Mouse (Mus musculus): ENCODE measurements around the gene Chst1.

Gene Chst1

DNA sequence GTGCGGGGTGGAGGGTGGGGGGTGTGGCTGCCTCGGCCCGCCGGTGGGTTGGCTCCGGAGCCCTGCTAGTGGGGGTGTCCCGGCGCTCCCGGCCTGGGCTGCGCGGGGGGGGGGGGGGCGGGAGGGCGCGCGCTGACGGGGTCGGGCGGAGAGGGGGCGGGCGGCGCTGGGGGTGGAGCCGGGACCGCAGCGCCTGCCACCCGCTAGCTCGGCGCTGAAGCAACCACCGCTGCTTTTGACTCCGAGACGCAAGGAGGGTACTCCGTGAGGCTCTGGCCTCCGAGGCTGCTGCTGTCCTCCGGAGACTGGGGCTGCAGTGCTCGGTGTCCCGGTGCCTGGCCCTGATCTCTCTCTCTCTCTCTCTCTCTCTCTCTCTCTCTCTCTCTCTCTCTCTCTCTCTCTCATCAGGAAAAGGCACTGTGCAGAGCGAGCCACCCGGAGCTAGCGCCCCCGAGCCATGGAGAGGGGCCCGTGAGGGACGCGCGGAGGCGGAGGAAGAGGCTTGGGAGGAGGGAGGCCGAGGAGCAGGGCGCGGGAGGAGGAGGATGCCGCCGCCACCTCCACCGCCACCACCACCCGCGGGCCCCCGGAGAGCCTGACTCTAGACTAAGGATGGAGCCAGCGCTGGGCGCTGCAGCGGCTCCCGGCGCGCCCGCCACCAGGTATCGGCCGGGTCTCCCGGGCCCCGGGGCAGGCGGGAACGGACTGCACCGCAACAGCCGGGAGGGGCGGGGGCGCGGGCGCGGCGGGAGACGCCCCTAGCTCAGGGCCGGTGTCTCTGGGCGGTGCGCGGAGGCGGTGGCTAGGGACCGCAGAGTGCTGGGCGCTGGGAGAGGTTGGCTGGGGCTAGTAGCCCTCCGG is at the start of gene Chst1:
Gene Chst1 (plus strand): TSS at position 221 of the 861 bp plus-strand sequence.
- peak; percentile 67 to 75 for DNase-seq

DNA sequence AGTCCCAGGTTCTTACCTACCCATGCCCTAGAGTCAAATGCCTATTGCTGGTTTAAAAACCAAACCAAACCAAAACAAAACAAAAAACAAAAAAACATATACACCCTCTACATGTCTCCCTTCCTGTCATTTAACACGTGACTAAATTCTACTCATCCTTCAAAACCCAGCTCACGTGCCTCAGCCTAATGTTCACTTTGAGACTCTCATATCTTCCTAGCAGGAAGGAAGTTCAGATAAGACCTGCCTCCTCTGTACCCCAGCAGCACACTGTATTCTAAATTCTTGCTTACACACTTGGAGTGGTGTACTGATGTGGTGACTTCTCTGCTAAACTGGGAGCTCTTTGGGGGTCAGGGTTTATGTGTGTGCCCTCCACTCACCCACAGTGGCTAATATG is 49.5 kb upstream of the Chst1 start:
- no peak for DNase-seq

DNA sequence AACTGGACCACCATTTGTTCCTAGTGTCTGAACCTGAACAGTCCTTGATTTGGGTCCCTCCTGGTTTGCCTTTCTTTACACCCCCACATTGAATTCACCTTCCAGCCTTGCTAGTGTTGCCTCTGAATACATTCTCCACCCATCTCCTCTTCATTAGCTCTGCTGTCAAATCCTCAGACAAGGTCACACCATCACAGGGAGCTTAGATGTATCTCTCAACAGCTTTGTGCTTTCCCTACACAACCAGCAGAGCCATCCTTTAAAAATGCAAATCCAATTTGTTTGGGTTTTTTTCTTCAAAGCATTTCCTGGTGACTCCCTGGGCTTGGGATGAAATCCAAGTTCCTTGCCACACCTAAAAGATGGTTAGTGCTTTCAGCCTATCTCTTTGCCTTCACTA is 45.0 kb upstream of the Chst1 start:
- DNase-seq = no peak

DNA sequence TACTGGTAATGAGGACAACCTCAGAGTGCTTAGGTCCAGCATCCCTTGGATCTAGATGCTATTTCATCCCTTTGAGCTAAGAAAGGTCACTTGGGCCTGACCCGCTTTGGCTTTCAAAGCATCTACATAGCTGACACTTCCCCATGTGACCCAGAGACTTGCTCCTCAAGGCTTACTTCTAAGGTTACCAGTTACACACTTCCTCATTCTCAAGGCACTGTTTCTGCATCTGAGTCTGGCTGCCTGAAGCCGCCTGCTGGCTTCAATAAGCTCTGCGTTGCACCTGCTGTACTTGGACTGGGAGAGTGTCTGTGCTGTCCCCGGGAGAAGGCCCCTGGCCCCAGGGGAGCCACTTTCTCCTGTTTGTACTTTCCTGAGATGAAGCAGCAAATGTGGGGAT is 36.6 kb upstream of the Chst1 start:
- no peak for DNase-seq

DNA sequence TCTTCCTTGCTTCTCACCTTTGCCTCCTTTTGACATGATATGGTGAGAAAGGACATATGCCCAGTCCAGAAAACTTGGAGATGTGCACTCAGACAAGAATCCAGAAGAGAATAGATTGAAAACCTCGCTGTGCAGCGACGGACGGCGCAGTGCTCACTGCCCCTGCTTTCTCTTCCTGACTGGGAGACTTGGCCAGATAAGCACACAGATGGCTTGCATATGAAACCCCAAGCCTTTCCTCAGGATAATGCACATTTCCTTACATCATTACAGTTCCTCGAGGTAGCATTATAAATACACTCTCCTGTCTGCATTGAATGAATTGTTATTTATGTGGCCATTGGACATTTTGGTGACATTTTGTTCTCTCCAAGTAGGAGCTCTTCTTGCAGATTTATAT is 28.9 kb upstream of the Chst1 start:
- DNase-seq = no peak

DNA sequence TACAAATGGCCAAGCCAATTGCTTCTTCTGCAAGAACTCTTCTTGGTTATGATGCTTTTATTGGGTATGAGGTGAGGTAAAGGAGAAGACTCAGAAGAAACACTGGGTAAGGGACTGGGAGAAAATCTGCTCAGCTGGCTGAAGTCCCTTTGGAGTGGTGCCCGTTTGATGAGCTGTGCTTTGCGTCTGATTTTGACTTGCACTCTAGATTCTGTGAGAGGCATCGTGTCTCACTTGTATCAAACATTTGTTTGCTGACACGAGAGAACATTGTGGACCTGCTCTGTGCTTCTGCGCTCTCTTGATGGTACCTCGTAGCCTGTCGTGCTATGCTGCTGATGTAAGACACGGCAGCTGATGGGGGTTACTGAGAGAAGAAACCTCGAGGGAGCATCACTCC is 21.7 kb upstream of the Chst1 start:
- no peak for DNase-seq

DNA sequence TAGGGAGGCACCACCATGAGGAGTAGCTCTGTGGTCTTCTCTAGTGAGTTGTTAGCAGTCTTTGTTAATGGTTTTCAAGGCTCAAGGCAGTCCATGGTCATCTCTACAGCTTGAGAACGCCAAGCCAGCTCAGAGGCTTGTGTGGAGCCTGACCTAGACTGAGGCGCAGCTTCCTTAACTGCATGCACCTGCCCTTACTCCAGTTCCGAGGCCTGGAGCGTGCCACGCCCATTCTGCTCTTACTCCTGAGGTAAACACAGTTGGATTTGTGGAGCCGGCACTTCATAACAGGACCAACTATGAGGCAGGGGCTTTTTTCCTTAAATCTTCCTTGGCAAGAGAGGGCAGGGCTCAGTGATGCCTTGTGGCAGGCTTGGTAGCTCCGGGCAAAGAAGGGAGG is 18.2 kb upstream of the Chst1 start:
- DNase-seq = no peak

DNA sequence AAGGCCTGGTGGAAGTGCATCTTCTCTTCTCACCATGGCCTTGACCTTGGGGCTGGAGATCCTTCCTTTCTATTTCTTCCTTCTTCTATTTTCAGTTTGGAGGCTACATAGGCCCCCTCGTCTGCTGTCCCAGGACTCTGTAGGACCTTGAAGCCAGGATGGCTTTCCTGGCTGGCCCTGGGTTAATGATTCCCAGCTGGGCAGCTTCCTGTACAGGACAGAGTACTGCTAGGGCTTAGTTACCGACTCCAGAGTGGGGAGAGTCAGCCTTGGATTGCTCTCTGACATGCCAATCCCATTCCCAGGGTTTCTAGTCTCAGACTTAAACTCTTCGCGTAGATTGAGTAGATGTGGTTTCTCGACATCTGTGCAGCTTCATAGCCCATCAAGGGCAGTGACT is 16.9 kb upstream of the Chst1 start:
- DNase-seq = peak; percentile 62 to 75

DNA sequence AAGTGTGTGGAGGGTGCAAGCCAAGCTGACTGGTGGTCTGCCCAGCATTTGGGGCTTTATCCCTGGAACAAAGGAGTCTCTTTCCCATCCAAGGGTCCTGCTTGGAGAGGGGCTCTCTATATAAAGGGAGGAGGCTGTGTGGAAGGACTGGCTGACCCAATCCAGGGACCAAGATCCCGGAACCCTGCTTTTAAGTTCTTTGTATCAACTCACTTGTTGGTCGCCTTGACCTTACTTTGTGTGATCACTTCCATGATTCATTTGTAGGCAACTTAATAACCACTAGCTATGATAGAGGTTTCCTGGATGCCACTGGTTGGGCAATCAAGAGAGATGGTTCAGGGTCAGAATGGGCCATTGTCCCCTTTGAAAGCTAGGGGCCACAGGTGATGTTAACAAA is 11.7 kb upstream of the Chst1 start:
- no peak for DNase-seq

DNA sequence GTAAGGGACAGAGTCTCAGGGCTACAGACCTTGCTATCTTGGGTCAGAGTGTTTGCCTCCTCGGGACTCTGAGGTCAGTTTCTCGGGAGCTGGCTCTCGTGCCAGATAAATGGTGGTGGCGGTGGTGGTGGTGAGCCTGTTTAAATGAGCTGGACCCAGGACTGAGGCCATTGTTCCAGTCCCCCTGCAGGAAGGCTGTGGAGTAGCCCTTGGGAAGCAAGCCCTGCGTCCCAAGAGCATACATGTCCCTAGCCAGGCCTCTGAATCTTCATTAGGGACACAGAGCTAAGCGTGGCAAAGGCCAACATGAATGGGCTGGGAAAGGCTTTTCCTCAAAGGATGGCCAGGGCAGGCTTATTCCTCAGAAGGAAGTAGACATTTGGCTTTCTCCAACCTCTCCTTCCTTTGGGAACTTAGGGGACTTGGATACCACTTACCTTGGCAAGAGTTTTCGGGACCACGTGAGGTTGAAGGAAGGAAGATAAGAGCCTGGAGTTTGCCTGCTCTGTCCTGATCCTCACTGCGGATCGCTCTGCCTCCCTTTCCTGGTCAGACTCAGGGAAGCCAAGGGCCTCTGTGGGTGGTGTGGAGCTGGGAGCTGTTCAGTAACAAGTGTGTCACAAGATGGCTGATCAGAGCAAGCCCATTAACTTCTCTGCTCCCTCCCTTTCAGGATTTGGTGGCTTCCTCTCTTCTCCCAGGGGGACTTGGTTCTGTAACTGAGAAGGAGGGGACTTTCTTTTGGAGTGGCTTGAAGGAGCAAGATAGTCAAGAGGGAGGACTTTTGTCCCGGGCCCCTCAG is 4.4 kb upstream of the Chst1 start:
- DNase-seq = no peak

DNA sequence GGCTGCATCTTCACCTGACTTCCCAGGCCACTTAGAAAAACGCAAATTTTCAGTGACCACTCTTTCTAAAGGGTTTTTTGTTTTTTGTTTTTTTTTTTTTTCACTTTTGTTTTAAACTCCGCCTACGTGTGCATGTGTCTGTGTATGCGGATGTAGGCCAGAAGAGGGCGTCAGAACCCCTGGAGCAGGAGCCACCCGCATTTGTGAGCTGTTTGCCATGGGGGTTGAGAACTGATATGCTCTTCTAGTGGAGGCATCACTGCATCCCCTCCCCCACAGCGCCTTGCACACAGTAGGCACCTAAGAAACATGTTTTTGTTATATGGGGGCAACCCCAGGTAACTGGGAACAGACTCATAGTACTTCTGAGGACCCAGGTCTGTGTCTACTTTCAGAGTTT is 2.2 kb upstream of the Chst1 start:
- DNase-seq = peak in 1 of 2 experiments; percentile 57

DNA sequence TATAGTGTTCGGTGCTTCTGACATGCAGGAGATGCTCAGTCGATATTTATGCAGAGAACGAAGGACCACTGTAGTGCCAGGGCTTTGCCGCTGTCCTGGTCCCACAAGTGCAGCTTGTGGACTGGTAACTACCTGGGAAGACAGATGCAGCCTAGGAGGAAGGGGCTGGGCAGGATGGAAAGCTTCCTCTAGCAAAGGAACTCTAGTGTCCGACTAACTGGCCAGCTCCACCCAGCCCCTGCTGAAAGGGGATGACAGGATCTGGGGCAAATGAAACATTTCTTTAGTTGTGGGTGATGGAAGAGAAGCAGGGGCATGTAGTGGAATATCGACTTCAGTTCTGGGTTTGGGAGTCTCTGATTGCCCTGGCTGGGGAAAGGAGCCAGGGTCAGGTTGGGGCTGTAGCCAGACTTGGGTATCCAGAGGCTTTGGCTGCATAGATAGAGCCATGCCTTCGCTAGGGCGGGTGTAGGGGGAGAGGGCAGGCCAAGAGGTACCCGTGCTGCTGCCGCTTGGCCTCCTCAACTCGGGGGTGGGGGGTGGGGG is 493 bp upstream of the Chst1 start:
- DNase-seq = no peak

DNA sequence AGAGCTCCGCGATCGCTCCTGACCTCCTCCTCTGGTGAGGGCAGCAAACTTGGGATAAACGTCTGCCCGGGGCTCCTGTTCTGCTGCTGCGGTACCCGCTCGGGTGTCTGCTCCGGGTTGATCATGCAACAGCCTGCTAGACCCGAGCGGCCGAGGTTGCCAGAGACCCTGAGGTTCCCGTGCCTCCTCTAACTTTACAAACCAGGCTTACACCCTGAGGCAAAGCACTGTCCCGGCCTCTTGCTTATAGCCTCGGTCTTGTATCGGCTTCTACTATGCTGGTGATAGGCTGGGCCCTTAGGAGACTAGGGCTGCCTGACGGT is 802 bp downstream of the Chst1 start:
- no peak for DNase-seq

DNA sequence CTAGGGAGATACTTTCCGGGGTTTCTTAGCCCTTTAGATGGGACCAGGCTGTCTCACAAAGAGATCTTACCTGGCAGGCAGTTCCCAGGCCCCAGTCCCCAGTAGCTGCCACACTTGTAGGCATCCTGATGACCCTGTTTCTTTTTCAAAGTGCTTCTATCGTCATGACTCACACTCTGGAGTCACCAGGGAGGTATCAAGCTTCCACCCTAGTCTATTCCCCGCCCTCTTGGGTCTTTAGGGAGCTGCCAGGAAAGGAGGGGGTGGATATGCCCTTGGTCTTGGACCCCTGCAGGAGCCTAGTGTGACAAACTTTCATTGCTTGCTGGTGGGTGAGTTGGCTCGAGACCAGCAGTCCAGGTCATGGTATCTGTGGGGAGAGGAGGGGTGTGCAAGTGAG is 1.7 kb downstream of the Chst1 start:
- DNase-seq = no peak

DNA sequence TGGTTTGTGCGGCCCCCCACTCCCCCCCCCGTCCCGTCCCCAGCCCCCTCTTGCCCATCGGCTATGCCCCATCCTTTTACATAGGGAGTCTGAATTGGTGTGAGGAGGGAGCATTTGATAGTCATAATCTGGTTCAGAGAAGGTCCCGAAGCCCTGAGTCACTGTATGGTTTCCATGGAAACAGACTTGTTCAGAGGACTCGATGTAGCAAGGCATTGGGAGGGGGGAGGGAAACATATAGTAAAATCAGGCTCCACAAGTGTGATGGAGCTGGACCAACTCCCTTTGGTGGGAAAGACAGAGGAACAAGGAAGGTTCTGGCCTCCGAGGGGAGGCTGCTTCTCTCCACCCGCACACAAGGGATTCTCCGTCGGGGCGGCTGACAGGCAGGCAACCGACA is 2.6 kb downstream of the Chst1 start:
- no peak for DNase-seq

DNA sequence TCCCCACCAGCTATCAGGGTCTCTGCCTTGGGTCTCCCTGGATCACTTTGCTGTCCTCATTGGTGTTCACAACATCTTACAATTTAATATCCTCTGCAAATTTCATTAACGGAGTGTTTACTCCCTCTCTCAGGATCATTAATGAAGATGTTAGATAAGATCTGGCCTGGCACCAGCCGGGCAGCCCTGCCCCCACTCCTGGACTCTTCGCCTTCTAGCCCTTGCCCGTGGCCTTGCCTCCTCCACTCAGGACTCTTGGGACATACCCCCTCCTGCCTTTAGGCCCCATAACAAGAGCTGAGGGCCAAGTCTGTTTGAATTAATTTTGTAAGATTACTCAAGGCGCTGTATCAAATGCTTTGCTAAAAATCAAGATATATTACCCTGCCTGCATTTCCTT is 4.1 kb downstream of the Chst1 start:
- DNase-seq = peak in 1 of 2 experiments; percentile 59

DNA sequence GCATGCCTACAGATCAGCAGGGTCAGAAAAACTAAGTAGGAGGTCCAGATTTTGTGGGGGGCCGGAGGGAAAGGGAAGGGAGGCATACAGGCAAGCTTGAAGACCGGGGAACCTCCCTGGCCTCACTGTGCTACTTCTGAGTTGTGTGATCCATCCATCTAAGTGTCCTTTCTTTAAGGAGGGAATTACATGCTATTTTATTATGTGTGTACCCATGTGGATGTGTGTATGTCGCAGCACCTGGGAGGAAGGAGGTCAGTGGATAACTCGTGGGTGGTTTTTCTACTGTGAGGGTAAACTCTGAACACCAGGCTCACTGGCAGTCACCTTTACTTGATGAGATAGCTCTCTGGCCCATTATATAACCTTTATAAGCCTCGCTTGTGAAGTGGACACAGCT is 5.1 kb downstream of the Chst1 start:
- no peak for DNase-seq

DNA sequence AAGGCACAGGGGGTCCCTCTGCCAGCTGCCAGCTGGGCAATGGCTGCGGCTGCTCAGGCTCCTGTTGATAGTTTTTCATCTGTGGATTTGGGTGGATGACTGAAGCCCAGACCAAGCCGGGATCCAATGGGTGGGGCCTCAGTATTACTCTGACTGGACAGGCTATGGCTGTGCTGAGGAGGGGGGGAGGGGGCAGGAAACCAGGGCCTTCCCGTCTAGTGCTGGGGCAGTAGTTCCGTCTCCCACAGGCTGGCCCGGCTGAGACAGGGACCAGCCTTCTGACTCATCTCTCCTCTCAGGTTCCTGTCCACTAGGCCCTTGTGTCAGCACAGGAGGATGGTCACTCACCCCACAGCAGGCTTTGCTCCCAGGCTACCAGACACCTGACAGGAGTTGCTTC is 6.5 kb downstream of the Chst1 start:
- DNase-seq = peak; percentile 62 to 75

DNA sequence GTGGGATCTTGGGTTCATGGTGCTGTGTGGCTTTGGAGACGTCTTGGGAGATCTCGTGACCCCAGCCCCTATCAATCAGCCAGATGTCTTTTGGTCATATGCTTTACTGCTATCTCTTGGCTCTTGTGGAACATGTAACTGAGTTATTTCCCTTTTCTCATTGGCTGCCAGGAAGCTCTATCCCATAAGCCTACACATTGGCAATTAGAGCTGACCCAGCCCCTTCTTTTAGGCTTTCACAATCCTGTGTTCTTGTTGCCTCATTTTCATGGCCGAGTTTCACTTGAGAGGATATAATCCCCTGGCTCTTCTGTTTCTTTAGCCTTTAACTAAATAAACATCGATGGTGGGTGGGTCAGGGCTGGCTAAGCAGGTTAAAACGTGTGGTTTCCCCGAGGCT is 7.6 kb downstream of the Chst1 start:
- DNase-seq = no peak

DNA sequence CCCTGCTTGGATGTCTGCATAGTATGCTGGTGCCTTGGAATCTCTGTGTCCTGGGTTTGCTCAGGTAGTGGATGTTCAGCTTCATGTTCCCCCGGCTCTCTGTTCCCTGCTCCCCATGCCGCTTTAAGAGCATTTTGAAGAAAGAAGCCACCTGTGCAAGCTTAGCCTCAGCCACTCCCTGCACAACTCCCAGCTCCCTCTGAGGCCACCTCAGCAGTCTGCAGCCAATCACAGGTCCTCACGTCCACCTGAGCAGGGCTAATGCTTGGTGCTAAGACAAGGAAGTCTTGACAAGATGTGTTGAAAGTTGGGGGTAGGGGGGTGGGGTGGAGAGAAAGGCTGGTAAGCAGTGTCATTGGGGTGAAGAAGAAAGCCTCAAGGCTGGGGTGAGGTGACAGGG is 8.1 kb downstream of the Chst1 start:
- DNase-seq = no peak

DNA sequence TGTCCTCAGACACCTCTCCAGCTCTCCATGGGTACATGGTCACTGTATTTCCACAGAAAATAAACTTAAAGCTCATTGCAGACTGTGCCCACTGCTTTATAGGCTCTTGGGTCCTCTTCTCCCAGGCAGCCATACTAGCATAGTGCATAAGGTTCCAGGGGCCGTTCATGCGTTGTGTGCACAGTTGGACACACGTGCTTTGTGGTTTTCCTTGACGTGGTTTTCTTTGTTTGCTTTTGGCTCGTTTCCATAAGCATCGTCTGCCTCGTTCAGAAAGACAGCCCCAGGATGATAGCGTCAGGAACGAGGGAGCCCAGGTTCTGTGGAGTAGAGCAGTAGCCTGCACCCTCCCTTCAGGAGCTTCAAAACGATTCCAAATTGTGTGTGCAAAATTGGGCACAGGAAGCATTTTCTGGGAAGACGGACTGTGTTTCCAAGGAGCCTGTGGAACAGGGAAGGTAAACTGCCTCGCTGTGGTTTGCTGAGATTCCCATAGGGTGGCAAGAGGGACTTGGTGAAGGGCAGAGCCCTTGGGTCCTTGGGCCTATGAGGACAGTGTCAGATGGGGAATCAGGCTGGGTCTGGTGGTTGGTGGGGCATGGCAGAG is 8.6 kb downstream of the Chst1 start:
- no peak for DNase-seq

DNA sequence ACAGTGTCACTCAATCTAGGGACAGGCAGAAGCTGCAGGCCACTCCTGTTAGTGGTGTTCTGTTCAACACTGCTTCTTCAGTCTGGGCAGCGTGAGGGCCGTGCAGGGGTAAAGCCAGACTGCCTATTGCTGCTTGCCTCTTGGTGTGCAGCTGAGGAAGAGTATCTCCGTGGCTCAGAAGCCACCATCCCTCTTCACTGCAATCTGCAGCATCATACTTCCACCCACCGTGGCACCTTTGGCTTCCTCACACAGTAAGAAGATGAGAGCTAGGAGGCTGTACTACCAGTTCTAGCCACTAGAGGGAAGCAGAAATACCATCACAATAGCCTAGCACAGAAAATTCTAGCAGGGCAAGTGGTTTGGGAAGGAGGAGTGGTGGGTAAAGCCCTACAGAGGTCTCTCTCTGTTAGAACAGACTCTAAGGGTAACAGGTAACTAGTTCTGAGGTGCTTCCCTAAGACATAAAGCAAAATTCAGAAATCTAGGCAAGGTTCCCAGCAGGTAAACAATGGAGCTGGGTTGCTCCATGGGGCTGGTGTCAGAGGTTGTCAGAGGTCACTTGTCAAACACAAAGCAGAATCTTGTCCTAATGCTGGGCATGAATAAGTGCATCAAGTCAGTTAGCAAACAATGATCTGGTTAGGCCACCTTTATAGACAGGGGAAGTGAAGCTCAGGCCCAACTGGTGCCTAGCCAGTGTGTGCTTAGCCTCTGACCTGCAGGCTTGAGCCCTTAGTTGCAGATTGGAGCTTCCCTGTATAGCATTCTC is 9.5 kb downstream of the Chst1 start:
- peak in 1 of 2 experiments; percentile 51 for DNase-seq
